Mouse (Mus musculus): ENCODE measurements at regions not wholly inside any gene's neighbourhood (a gene's known extent, or its start where the extent isn't known, plus 50 kb on each side); places are given as distances from the start of the nearest gene placed in this dataset.

- TF ChIP-seq TAL1 (IDR thresholded peaks at IDR 0.05; ENCODE audit: low read length) (no peak), GATA1 (IDR thresholded peaks at IDR 0.05; ENCODE audit: low read length) (no peak)
These were observed 138.2 kb upstream of the Krr1 start for GRCm38 (mm10) chr10:111834280-111834679.
